Mouse (Mus musculus) thymus, postnatal 14 days (tissue): ENCODE data around the gene Add3.

Experiments used
- DNase-seq: peaks from one replicate; pipeline ENCODE4 v3.0.0; 2021

Add3 gene

GRCm38 (mm10) chr19:53247558-53247957 lies 107.3 kb downstream of the Add3 start:
- no peak for DNase-seq

DNA sequence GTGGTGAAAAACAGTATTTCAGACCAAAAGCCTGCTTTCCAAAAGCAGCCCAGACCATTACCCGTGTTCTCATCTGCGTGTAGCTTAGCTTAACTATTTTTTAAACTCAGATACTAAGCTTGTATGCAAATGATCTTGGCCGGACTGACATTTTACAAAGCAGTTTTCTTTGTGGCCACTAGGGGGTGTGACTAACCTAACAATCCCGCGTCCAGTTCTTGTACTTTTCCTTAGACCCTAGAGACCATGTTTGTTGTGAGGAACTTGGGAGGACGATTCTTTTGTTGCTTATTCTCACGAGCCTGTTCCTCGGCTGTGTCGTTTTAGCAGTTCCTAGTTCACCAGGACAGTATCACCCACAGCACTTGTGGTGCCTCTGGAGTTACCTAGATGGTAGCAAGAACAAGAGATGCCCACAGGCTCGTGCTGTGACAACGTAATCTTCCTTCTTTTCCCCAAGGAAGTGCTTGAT lies 107.8 kb downstream of the Add3 start:
- peak; percentile 52 for DNase-seq

- no peak for DNase-seq
Observed at GRCm38 (mm10) chr19:53251015-53251414, 110.8 kb downstream of the Add3 start.

GRCm38 (mm10) chr19:53251656-53252055 lies 111.4 kb downstream of the Add3 start:
- no peak for DNase-seq

- no peak for DNase-seq
Observed at GRCm38 (mm10) chr19:53252111-53253028, 112.1 kb downstream of the Add3 start.

GRCm38 (mm10) chr19:53256361-53256760 lies 116.1 kb downstream of the Add3 start:
- DNase-seq, result no peak

DNA sequence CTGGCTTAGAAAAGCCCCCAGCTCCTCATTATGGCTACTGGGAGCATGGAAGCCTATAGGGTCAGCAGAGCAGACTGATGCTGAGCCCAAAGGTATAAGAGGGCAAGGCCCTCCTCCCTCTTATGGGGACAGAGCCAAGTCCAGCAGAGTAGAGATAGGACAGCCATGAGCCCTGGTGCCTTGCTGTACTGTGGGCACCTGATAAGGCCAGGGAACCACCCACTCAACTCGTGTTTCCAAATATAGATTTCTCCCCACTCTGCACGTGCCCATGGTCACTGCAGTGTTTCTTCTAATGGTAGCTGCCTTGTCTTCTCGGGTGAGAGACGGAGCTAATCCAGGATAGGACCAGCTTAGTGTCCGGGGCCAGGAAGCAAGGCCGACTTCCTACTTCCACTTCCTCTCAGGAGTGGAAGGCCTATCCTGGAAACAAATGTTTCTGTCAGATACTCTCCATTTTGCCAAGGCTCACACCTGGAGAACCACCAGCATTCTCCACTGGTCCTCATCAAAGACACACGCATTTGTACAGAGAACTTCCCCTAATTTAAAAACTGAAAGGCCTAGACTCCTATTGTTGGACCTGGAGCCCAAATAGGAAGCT lies 116.8 kb downstream of the Add3 start:
- no peak for DNase-seq

DNA sequence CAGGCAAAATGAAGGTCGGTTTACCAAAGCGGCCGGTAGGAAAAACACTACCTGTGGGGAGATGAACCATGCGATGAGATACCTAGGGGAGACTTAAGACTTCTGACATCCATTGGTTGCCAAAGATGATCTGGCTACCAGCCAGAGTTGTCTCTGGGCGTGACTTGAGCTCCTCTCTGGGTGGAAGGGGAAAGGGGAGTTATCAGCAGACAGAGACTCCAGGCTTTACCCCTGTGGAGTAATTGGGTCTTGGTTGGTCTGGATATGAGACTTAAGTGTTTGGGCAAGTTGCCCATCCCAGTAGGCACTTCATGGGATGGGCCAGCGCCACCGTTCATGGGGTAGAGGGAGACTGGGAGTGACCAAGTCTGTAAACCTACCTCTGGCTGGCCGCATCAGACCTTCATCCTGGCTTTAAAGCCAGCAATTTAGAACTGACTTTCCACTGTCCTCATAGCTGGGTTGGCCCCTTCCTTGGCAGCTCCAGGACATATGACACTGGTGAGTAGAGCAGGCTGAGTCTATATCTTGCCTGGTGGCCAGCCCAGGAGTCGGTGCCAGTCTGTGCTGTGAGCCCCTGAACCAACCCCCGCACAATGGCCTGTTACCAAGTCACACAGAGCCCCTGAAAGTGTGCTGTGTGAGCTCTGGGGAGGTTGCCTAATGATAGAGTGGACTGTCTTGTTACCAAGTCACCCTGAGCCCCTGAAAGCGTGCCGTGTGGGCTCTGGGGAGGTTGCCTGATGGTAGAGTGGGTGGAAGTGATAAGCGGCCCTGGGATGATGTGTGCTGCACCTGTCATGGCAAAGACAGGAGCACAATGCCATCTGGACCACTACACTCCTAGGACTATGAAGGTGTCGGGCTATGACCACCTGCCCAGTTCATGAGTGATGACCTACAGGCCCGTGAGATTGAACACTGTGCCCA lies 117.7 kb downstream of the Add3 start:
- DNase-seq, result no peak

- no peak for DNase-seq
Observed at GRCm38 (mm10) chr19:53258740-53259506, 118.7 kb downstream of the Add3 start.

DNA sequence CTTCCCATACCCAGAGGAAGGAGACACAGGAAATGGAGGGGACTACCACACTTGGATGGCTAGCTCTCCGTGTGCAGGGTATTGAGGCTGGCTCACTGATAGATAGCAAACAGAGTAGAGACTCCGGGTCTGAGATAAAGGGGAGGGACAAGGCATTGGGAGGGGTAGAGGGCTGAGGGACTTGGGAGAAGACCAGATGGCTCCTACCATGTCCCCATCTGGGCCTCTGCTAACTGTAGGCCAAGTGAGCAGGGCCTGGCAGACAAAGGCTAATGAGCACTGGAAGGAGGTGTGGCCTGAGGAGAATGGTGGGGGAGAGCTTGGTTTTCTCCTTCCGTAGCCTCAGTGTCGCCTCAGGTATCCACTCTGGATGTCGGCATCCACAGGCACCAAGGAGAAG lies 119.3 kb downstream of the Add3 start:
- no peak for DNase-seq

- no peak for DNase-seq
Observed at GRCm38 (mm10) chr19:53260261-53260660, 120.0 kb downstream of the Add3 start.

DNA sequence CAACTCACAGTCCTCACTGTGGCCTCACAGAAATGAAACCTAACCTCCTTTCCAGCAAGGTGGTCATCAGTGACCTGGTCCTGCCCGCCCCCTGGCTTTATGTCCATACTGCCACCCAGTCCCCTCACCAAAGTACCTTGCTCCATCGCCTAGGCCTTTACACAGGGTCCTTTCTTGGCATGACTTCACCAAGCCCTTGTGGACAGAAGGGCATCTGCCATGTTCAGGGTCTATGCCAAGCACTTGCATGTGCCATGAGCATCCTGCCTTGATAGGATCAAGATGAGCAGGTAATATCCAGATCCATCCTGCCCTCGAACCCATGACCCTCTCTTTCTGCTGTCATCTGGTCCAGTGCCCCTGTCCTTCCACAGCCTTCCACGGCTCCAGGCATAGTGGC lies 120.6 kb downstream of the Add3 start:
- DNase-seq, result no peak

GRCm38 (mm10) chr19:53262061-53262460 lies 121.8 kb downstream of the Add3 start:
- no peak for DNase-seq

- DNase-seq, result peak; percentile 20
Observed at GRCm38 (mm10) chr19:53263859-53264733, 123.9 kb downstream of the Add3 start.

- no peak for DNase-seq
Observed at GRCm38 (mm10) chr19:53264821-53265727, 124.8 kb downstream of the Add3 start.

GRCm38 (mm10) chr19:53267305-53267704 lies 127.1 kb downstream of the Add3 start:
- DNase-seq, result no peak

DNA sequence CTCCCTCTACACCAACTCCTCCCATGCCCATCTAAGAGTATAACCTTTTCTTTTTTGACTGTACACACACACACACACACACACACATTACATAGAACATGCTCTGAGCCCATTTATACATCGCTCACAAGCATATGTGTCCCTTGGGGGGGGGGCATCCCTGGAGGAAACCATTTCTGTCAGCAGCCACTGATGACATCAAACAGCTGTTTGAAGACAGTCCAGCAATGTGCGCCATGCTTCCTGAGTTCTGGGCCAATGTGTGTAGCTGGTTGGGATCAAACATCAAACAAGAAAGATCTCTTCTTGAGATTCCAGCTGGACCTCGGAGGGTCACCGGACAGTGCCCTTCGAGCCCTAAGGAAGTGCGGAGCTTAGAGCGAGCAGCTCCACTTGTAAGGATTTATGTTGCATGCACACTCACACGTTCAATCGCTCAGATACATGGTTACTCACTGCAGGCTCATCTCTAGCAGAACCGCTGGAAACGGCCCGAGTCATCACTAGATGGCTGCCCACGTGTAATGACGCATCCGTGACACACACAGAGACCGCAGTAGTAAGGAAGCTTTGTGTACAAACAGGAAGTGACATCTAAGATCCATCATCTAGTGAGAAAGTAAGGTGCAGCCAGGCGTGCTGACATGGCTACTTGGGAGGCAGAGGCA lies 132.9 kb downstream of the Add3 start:
- DNase-seq, result no peak

DNA sequence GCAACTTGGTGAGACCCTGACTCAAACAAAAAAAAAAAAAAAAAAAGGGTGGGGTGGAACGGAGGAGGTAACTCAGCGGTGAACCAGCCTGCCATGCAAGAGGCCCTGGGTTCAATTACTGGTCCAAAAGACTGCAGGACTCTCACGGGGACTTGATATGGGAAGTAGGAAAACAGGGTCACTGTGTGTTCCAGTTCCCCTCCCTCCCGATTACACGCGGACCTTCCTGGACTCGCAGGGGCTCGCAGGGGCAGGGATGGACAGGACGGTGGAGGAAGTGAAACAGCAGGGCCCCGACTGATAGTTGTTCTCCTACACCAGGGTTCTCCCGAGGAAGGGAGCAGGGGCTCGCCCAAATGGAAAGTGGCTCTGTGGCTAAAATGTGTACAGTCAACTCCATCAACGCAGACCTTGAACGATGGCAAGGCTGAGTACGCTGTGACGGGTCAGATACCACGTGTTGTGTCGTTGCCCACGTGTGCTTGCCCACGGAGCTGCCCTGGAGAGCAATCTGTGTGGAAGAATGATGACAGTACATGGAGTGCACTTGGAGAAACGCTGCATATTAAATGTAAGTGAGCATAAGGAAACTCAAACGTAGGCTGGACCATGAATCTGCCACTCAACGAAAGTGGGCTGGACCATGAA lies 133.7 kb downstream of the Add3 start:
- DNase-seq, result no peak

GRCm38 (mm10) chr19:53275204-53275603 lies 135.0 kb downstream of the Add3 start:
- DNase-seq, result no peak
